Mouse (Mus musculus) limb, embryonic 14.5 days (tissue): ENCODE data around the gene Pik3r1. TPM values are rescaled to one million over a fixed set of nuclear protein-coding genes. Genes with fewer than 3 reads are reported as not detected.

Source experiments
- ATAC-seq: fragments of 200-750 bp; cut with Nextera tagmentation; 2 replicates; pipeline ENCODE4 v1.8.0; 2017; ENCODE audit warnings: low read depth, moderate number of reproducible peaks, moderate TSS enrichment; ENCODE audit not compliant: low FRiP score
- DNase-seq: peaks from one replicate; pipeline ENCODE4 v3.0.0-alpha.2; 2015; ENCODE audit warnings: low spot score
- H3K27ac ChIP-seq: fragments of 300-500 bp; sonication (generic); replicated peaks from 2 replicates; pipeline ENCODE4 v1.5.1; 2014; ENCODE audit warnings: low read depth, mild to moderate bottlenecking, low read length, moderate library complexity, mixed read lengths
- H3K27me3 ChIP-seq: fragments of 300-500 bp; sonication (generic); 2 replicates; pipeline ENCODE4 v1.6.1; 2014; ENCODE audit warnings: low read length, mixed read lengths; ENCODE audit not compliant: control insufficient read depth, insufficient read depth
- H3K36me3 ChIP-seq: fragments of 300-500 bp; sonication (generic); 2 replicates; pipeline ENCODE4 v1.6.1; 2014; ENCODE audit warnings: mild to moderate bottlenecking, low read length, moderate library complexity, mixed read lengths; ENCODE audit not compliant: control insufficient read depth, insufficient read depth
- H3K4me1 ChIP-seq: fragments of 300-500 bp; sonication (generic); 2 replicates; pipeline ENCODE4 v1.6.1; 2014; ENCODE audit warnings: antibody characterized with exemption, low read length, mixed read lengths; ENCODE audit not compliant: control insufficient read depth, insufficient read depth
- H3K4me2 ChIP-seq: fragments of 300-500 bp; sonication (generic); replicated peaks from 2 replicates; pipeline ENCODE4 v1.6.1; 2014; ENCODE audit warnings: low read depth, mild to moderate bottlenecking, low read length, moderate library complexity; ENCODE audit not compliant: severe bottlenecking
- H3K4me3 ChIP-seq: fragments of 300-500 bp; sonication (generic); replicated peaks from 2 replicates; pipeline ENCODE4 v1.5.1; 2014; ENCODE audit warnings: low read length
- H3K9ac ChIP-seq: fragments of 300-500 bp; sonication (generic); 2 replicates; pipeline ENCODE4 v1.6.1; 2014; ENCODE audit warnings: mild to moderate bottlenecking, low read depth, low read length, moderate library complexity; ENCODE audit not compliant: severe bottlenecking
- H3K9me3 ChIP-seq: fragments of 300-500 bp; sonication (generic); 2 replicates; pipeline ENCODE4 v1.6.1; 2016; ENCODE audit warnings: low read length; ENCODE audit not compliant: control insufficient read depth
- POLR2A ChIP-seq: fragments of 200-500 bp; IDR thresholded peaks from 2 replicates; pipeline ENCODE4 v1.8.0; 2012; ENCODE audit warnings: inconsistent platforms, mild to moderate bottlenecking, moderate library complexity, borderline replicate concordance; ENCODE audit not compliant: insufficient read depth, insufficient read length; ENCODE audit errors: extremely low read depth
- WGBS: fragments of 180-500 bp; shearing (Covaris S2); extraction: QIAGEN DNeasy Blood & Tissue Kit; methylation state at CpG from one replicate; pipeline ENCODE4 v1.1.7; 2014; 5-methylcytosine and 5-hydroxymethylcytosine counted together
- polyA plus RNA-seq, 2 experiments: library from polyadenylated mRNA; depleted of rRNA in 1 of 2; stranded (reverse) in 1 of 2; unstranded in 1 of 2; fragments of >200 nt; fragmentation: Nextera tagmentation in 1 of 2; extraction: Ambion mirVana in 1 of 2; gene quantifications; 2 replicates each; pipeline versions ENCODE4 v1.2.1 to v1.2.3; 2012 to 2014

Gene Pik3r1
- polyA plus RNA-seq, 2 experiments = 29.2 to 62.2 TPM

DNA sequence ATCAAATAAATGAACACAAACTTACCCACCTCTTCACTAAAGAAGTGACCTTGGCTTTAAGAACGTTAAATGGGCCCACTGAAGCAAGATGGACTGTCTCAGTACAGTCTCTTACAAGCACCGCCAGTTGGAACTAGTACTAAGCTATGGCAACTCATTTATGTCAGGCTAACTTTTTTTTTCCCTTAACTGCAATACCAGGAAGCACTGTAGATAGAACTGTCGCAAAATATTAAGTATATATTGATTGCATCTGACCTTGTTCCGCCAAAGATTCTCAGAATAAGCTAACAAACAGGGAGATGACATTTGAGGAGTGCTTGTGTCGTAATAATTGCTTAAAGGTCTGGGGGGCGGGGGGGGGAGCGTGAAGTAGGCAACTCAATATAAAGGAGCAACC lies 49.3 kb downstream of the Pik3r1 start:
- H3K27ac ChIP-seq = no peak overlapping the region
- no peaks in the 10 kb centered on the region for H3K36me3 ChIP-seq
- no peak for ATAC-seq
- H3K4me1 ChIP-seq = peaks cover 21% of the 10 kb centered on the region
- no peak overlapping the region for H3K9ac ChIP-seq
- H3K4me2 ChIP-seq = peak overlapping the region; percentile 34
- no peak overlapping the region for H3K4me3 ChIP-seq
- no peak for DNase-seq
- no peak for TF ChIP-seq POLR2A
- H3K27me3 ChIP-seq = no peaks in the 10 kb centered on the region
- WGBS = 40% methylated on average over 7 of the region's 7 CpGs
- no peaks in the 10 kb centered on the region for H3K9me3 ChIP-seq

DNA sequence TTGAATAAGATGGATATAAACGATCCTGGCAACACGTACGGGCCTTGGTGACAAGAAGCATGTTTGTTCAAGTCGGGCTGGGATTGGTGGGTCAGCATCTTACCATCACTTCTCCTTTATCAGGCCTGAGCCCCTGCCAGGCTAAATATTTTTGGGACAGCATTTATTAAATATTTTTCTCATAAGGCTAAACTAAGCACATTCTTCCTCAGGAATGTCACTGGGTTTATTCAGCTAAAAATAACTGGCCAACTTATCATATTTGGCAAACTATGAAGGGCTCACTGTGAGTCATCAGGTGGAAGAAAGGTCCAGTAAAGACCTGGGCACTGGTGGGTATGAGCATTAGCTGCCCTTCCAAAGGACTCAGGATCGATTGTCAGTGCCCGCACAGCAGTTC lies 50.2 kb downstream of the Pik3r1 start:
- H3K4me3 ChIP-seq = no peak overlapping the region
- H3K9ac ChIP-seq = no peak overlapping the region
- WGBS = 88% methylated on average over 6 of the region's 6 CpGs
- no peak overlapping the region for H3K27ac ChIP-seq
- H3K27me3 ChIP-seq = no peaks in the 10 kb centered on the region
- no peak for TF ChIP-seq POLR2A
- DNase-seq = no peak
- ATAC-seq = no peak
- H3K4me2 ChIP-seq = no peak overlapping the region
- no peaks in the 10 kb centered on the region for H3K36me3 ChIP-seq
- peaks cover 23% of the 10 kb centered on the region for H3K4me1 ChIP-seq
- no peaks in the 10 kb centered on the region for H3K9me3 ChIP-seq

DNA sequence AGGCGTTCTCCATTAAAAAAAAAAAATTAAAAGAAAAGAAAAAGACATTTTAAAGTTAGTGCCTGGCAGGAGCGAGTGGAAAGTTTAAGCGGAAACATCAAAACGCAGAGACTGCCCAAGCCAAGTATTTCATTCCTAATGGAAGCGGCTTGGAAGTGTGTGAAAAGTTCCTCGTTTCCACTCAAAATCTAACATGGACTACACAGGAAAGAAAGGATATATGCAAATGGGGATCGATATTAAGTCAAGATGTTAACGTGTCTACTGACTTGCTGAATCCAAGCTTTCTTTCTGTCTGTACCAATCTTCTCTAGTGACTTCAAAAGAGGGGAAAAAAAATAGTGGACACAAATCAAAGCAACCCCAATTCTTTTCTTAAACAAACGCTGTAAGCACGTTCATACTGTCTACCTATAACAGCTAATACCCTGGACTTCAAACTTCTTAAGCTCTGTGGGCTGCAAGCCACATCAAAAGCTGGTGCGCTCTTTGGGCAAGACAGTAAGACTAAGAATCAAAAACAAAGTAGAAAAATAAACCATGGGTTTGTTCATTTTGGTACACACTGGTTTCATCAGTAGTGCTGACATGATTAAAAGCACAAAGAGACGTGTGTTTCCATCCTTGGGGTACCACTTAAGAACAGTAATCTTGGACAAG lies 54.5 kb downstream of the Pik3r1 start:
- Histone ChIP-seq H3K4me1 (peaks cover 3% of the 10 kb centered on the region; the same call in 1 of the 2 replicates), H3K4me2 (no peak overlapping the region), H3K9ac (no peak overlapping the region), H3K9me3 (no peaks in the 10 kb centered on the region), H3K4me3 (no peak overlapping the region), H3K27ac (0 out of 2 replicates have a peak overlapping the region, but pooled peaks have one; percentile 16), H3K36me3 (no peaks in the 10 kb centered on the region; the same call in 1 of the 2 replicates), H3K27me3 (no peaks in the 10 kb centered on the region)
- DNase-seq (peak; percentile 73), ATAC-seq (no peak)
- no peak for TF ChIP-seq POLR2A
- 57% methylated on average over 12 of the region's 12 CpGs for WGBS

DNA sequence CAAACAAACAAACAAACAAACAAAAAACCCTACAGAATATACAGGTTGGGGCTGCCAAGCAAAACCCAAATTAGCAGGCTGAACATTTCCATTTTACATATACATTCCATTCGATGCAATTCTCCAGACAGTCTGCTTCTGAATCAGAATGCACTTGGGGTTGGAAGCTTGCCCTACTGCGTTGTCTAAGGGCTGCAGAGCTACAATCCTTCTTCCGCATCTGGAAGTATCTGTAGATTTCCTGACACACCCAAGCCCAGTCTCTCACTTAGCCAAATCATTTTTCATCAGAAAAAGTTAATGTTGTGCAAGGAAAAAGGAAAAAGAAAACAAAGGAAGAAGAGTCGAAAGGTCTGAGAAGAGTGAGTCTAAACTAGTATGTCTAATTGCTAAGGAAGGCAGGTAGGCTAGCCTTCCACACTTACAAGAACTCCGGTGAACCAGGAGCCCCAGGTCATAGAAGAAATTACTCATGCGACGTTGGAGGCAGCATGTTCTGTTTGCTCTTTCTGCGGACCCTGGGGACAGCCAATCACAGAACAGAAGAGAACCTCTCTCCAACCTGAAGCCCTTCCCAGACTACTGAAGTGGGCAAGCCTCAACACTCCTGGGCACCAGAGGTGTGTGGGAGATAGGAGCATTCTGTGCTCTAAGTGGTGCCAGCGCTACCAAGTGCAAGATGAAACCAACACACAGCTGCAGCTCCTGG lies 55.1 kb downstream of the Pik3r1 start:
- 69% methylated on average over 9 of the region's 9 CpGs for WGBS

DNA sequence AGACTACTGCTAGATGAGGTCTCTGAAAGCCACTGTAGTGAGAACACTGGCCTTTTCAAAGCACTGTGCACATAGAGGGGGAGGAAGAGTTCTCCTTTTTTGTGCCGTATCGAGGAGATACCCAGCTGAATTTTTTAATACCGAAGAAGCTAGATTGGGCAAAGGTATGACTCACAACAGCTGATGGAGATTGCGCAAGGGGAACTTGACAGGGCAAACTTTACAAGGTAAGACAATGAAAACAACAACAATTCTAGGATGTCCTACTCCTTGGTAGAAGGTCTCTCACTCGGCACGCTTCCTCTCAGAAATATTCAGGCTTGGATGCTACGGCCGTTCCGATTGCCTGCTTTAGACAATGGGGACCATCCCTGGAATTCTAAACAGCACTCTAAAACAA lies 55.9 kb downstream of the Pik3r1 start:
- ATAC-seq (no peak), DNase-seq (no peak)
- Histone ChIP-seq H3K9ac (no peak overlapping the region), H3K27me3 (no peaks in the 10 kb centered on the region), H3K4me3 (no peak overlapping the region), H3K27ac (no peak overlapping the region), H3K4me2 (no peak overlapping the region), H3K4me1 (peaks cover 3% of the 10 kb centered on the region; the same call in 1 of the 2 replicates), H3K36me3 (peaks cover 6% of the 10 kb centered on the region; the same call in 1 of the 2 replicates), H3K9me3 (no peaks in the 10 kb centered on the region)
- WGBS = 87% methylated on average over 9 of the region's 9 CpGs
- no peak for TF ChIP-seq POLR2A

More for the DNA sequence above, 55.1 kb downstream of the Pik3r1 start:
- H3K9ac ChIP-seq = no peak overlapping the region
- TF ChIP-seq POLR2A = no peak
- DNase-seq (no peak), ATAC-seq (no peak)
- H3K27me3 ChIP-seq = no peaks in the 10 kb centered on the region
- peaks cover 3% of the 10 kb centered on the region; the same call in 1 of the 2 replicates for H3K4me1 ChIP-seq
- no peak overlapping the region for H3K4me3 ChIP-seq
- H3K27ac ChIP-seq = no peak overlapping the region
- peaks cover 5% of the 10 kb centered on the region; the same call in 1 of the 2 replicates for H3K36me3 ChIP-seq
- no peaks in the 10 kb centered on the region for H3K9me3 ChIP-seq
- no peak overlapping the region for H3K4me2 ChIP-seq
